Mouse (Mus musculus): ENCODE data around the gene Pld1.

Gene Pld1

GRCm38 (mm10) chr3:27938381-27939323 is at the start of gene Pld1:
Gene Pld1 (plus strand): TSS chr3:27938695.
- peak; percentile 70 to 87 for DNase-seq (ENCODE audit: low spot score in 2 of 2)

- DNase-seq (ENCODE audit: low spot score in 2 of 2), result no peak
Measured at GRCm38 (mm10) chr3:27896318-27896892, 42.1 kb upstream of the Pld1 start, which contains the start of gene Tmem212. Gene Tmem212 (minus strand): TSS chr3:27896368.

- no peak for DNase-seq (ENCODE audit: low spot score in 2 of 2)
Measured at GRCm38 (mm10) chr3:27898178-27898577, 40.3 kb upstream of the Pld1 start.

- DNase-seq (ENCODE audit: low spot score in 2 of 2), result peak; percentile 46 to 62
Measured at GRCm38 (mm10) chr3:27899012-27899726, 39.3 kb upstream of the Pld1 start.

GRCm38 (mm10) chr3:27901846-27902245 is 36.6 kb upstream of the Pld1 start:
- DNase-seq (ENCODE audit: low spot score in 2 of 2), result no peak

GRCm38 (mm10) chr3:27904659-27905330 is 33.7 kb upstream of the Pld1 start:
- peak; percentile 8 to 10 for DNase-seq (ENCODE audit: low spot score in 2 of 2)

- DNase-seq (ENCODE audit: low spot score in 2 of 2), result no peak
Measured at GRCm38 (mm10) chr3:27906647-27907209, 31.8 kb upstream of the Pld1 start.

GRCm38 (mm10) chr3:27907301-27907700 is 31.2 kb upstream of the Pld1 start:
- DNase-seq (ENCODE audit: low spot score in 2 of 2), result no peak

- DNase-seq (ENCODE audit: low spot score in 2 of 2), result no peak
Measured at GRCm38 (mm10) chr3:27908316-27908715, 30.2 kb upstream of the Pld1 start.

GRCm38 (mm10) chr3:27909016-27909415 is 29.5 kb upstream of the Pld1 start:
- DNase-seq (ENCODE audit: low spot score in 2 of 2), result no peak

GRCm38 (mm10) chr3:27918656-27919436 is 19.6 kb upstream of the Pld1 start:
- DNase-seq (ENCODE audit: low spot score in 2 of 2), result no peak

GRCm38 (mm10) chr3:27921268-27922020 is 17.1 kb upstream of the Pld1 start:
- no peak for DNase-seq (ENCODE audit: low spot score in 2 of 2)

- DNase-seq (ENCODE audit: low spot score in 2 of 2), result no peak
Measured at GRCm38 (mm10) chr3:27924037-27924436, 14.5 kb upstream of the Pld1 start.

GRCm38 (mm10) chr3:27929219-27929618 is 9.3 kb upstream of the Pld1 start:
- no peak for DNase-seq (ENCODE audit: low spot score in 2 of 2)

- DNase-seq (ENCODE audit: low spot score in 2 of 2), result no peak
Measured at GRCm38 (mm10) chr3:27932391-27932790, 6.1 kb upstream of the Pld1 start.

GRCm38 (mm10) chr3:27935644-27936043 is 2.9 kb upstream of the Pld1 start:
- no peak for DNase-seq (ENCODE audit: low spot score in 2 of 2)

- no peak for DNase-seq (ENCODE audit: low spot score in 2 of 2)
Measured at GRCm38 (mm10) chr3:27936731-27937130, 1.8 kb upstream of the Pld1 start.

- DNase-seq (ENCODE audit: low spot score in 2 of 2), result peak in 1 of 2 experiments; percentile 25
Measured at GRCm38 (mm10) chr3:27937144-27938110, 1.1 kb upstream of the Pld1 start.

GRCm38 (mm10) chr3:27941634-27942033 is 3.1 kb downstream of the Pld1 start:
- no peak for DNase-seq (ENCODE audit: low spot score in 2 of 2)

Data from urinary bladder, postnatal 36 days (tissue).